Mouse (Mus musculus) ES-E14 (cell line): Measurements from ENCODE around the gene Wfdc16. TPM values are rescaled to one million over a fixed set of nuclear protein-coding genes. Genes with fewer than 3 reads are reported as not detected.

Source experiments
- DNase-seq: peaks from one replicate; pipeline ENCODE4 v3.0.0-alpha.2; 2013; ENCODE audit warnings: low read depth, low spot score
- H3K27ac ChIP-seq: 2 replicates; pipeline ENCODE4 v1.5.1; 2012; ENCODE audit warnings: low read depth, mild to moderate bottlenecking, low read length, moderate library complexity, mixed read lengths; ENCODE audit not compliant: poor library complexity, insufficient read depth, severe bottlenecking
- H3K36me3 ChIP-seq: 2 replicates; pipeline ENCODE4 v1.6.1; 2012; ENCODE audit warnings: mild to moderate bottlenecking, low read length, moderate library complexity, mixed read lengths; ENCODE audit not compliant: control insufficient read depth, poor library complexity, insufficient read depth, severe bottlenecking
- H3K4me1 ChIP-seq, 2 experiments: fragments of 150-350 bp in 1 of 2; sonication (generic) in 1 of 2; 2 replicates each; pipeline ENCODE4 v1.6.1; 2012; ENCODE audit warnings: low read length in 2 of 2, mild to moderate bottlenecking in 1 of 2, mixed read lengths in 1 of 2; ENCODE audit not compliant: control insufficient read depth in 2 of 2, insufficient read depth in 2 of 2, poor library complexity in 1 of 2
- H3K4me3 ChIP-seq, 2 experiments: fragments of 150-350 bp in 1 of 2; sonication (generic) in 1 of 2; 2 replicates each; pipeline ENCODE4 v1.5.1; 2012; ENCODE audit warnings: low read length in 2 of 2, low read depth in 1 of 2, mild to moderate bottlenecking in 1 of 2, mixed read lengths in 1 of 2; ENCODE audit not compliant: insufficient read depth in 1 of 2, poor library complexity in 1 of 2, severe bottlenecking in 1 of 2
- H3K9ac ChIP-seq: 2 replicates; pipeline ENCODE4 v1.6.1; 2012; ENCODE audit warnings: low read depth, mild to moderate bottlenecking, low read length, mixed read lengths; ENCODE audit not compliant: poor library complexity, insufficient read depth, severe bottlenecking
- H3K9me3 ChIP-seq: fragments of 150-350 bp; sonication (generic); 2 replicates; pipeline ENCODE4 v1.6.1; 2012; ENCODE audit warnings: low read depth, mild to moderate bottlenecking, low read length; ENCODE audit not compliant: control insufficient read depth, insufficient read depth
- CHD2 ChIP-seq: IDR thresholded peaks from 2 replicates; pipeline ENCODE4 v1.6.1; 2014; ENCODE audit warnings: mild to moderate bottlenecking, low read depth, low read length, inconsistent platforms
- HCFC1 ChIP-seq: IDR thresholded peaks from 2 replicates; pipeline ENCODE4 v1.6.1; 2012; ENCODE audit warnings: low read length, inconsistent platforms, borderline replicate concordance; ENCODE audit not compliant: insufficient read depth
- MAFK ChIP-seq: IDR thresholded peaks from 2 replicates; pipeline ENCODE4 v1.6.1; 2014; ENCODE audit warnings: mild to moderate bottlenecking, low read depth, low read length, inconsistent platforms; ENCODE audit not compliant: insufficient read depth
- ZC3H11A ChIP-seq: IDR thresholded peaks from 2 replicates; pipeline ENCODE4 v1.6.1; 2012; ENCODE audit warnings: low read depth, mild to moderate bottlenecking, inconsistent platforms, low read length, borderline replicate concordance
- ZNF384 ChIP-seq: IDR thresholded peaks from 2 replicates; pipeline ENCODE4 v1.6.1; 2012; ENCODE audit warnings: low read depth, low read length, inconsistent platforms
- in situ Hi-C, 2 experiments: fragments of 600-800 bp; cut with MboI; formaldehyde crosslinking; loops; one replicate each; pipeline ENCODE4 v1.15.1; 2025; ENCODE audit warnings: low sequenced_read_pairs in 2 of 2, inconsistent platforms in 1 of 2; ENCODE audit not compliant: unreplicated experiment in 2 of 2
- total RNA-seq: library from RNA; depleted of rRNA; stranded (reverse); fragments of 300-350 nt; gene quantifications from 2 replicates; pipeline ENCODE4 v1.2.3, GENCODE M21; 2012

The Wfdc16 gene
- total RNA-seq, 1 experiment: not detected

- TF ChIP-seq ZNF384 (no peak), ZC3H11A (no peak), HCFC1 (no peak), CHD2 (no peak), MAFK (no peak)
- no peak overlapping the region for H3K9ac ChIP-seq
- in situ Hi-C loops: no loop called here
- no peak overlapping the region for H3K4me3 ChIP-seq
- no peaks in the 10 kb centered on the region; a peak in 1 of 4 replicates for H3K4me1 ChIP-seq
- DNase-seq: no peak
- no peak overlapping the region for H3K27ac ChIP-seq
- no peaks in the 10 kb centered on the region for H3K36me3 ChIP-seq
- no peaks in the 10 kb centered on the region for H3K9me3 ChIP-seq
Observed at GRCm38 (mm10) chr2:164676916-164677685, 38.5 kb upstream of the Wfdc16 start.

GRCm38 (mm10) chr2:164676103-164676502 lies 37.5 kb upstream of the Wfdc16 start:
- H3K9ac ChIP-seq: no peak overlapping the region
- DNase-seq: no peak
- H3K4me1 ChIP-seq: no peaks in the 10 kb centered on the region; a peak in 1 of 4 replicates
- H3K9me3 ChIP-seq: no peaks in the 10 kb centered on the region
- H3K27ac ChIP-seq: no peak overlapping the region
- no peak overlapping the region for H3K4me3 ChIP-seq
- in situ Hi-C loops: no loop called here
- H3K36me3 ChIP-seq: no peaks in the 10 kb centered on the region
- TF ChIP-seq ZC3H11A: no peak
- TF ChIP-seq HCFC1: no peak
- TF ChIP-seq MAFK: no peak
- TF ChIP-seq CHD2: no peak
- TF ChIP-seq ZNF384: no peak

GRCm38 (mm10) chr2:164673987-164674386 lies 35.4 kb upstream of the Wfdc16 start, which contains the start of gene Wfdc11:
Gene Wfdc11 (minus strand): TSS chr2:164674087.
- in situ Hi-C loops: no loop called here

GRCm38 (mm10) chr2:164670938-164671337 lies 32.3 kb upstream of the Wfdc16 start:
- H3K27ac ChIP-seq: no peak overlapping the region
- no peaks in the 10 kb centered on the region for H3K36me3 ChIP-seq
- no peak for DNase-seq
- no peaks in the 10 kb centered on the region for H3K4me1 ChIP-seq
- in situ Hi-C loops: no loop called here
- no peak for TF ChIP-seq ZC3H11A
- TF ChIP-seq HCFC1: no peak
- TF ChIP-seq CHD2: no peak
- no peak for TF ChIP-seq ZNF384
- TF ChIP-seq MAFK: no peak
- H3K4me3 ChIP-seq: no peak overlapping the region
- H3K9ac ChIP-seq: no peak overlapping the region
- no peaks in the 10 kb centered on the region for H3K9me3 ChIP-seq

More at GRCm38 (mm10) chr2:164673987-164674386, 35.4 kb upstream of the Wfdc16 start, which contains the start of gene Wfdc11:
- H3K9ac ChIP-seq: no peak within 1 kb of the TSS
- no peaks in the 10 kb centered on the region for H3K36me3 ChIP-seq
- H3K4me3 ChIP-seq: no peak within 1 kb of the TSS
- no peaks in the 10 kb centered on the region for H3K9me3 ChIP-seq
- no peak for DNase-seq
- TF ChIP-seq CHD2: no peak
- TF ChIP-seq HCFC1: no peak
- no peak within 1 kb of the TSS for H3K27ac ChIP-seq
- H3K4me1 ChIP-seq: no peaks in the 10 kb centered on the region

GRCm38 (mm10) chr2:164670261-164670660 lies 31.7 kb upstream of the Wfdc16 start:
- Histone ChIP-seq H3K4me3 (no peak overlapping the region), H3K9me3 (no peaks in the 10 kb centered on the region), H3K27ac (no peak overlapping the region), H3K4me1 (no peaks in the 10 kb centered on the region), H3K9ac (no peak overlapping the region), H3K36me3 (no peaks in the 10 kb centered on the region)
- in situ Hi-C loops: no loop called here
- no peak for TF ChIP-seq CHD2
- TF ChIP-seq MAFK: no peak
- no peak for TF ChIP-seq ZNF384
- TF ChIP-seq ZC3H11A: no peak
- no peak for TF ChIP-seq HCFC1
- no peak for DNase-seq
